ENCODE assay signal across 8 mouse cellular contexts in genomic region chr19:8798947-8799315, GRCm38 (mm10). TPM values are rescaled to one million over a fixed set of nuclear protein-coding genes. Genes with fewer than 3 reads are reported as not detected.
DNase-seq lines count a peak whose midpoint lies in the region; ATAC-seq and TF ChIP-seq lines count a peak whose summit lies in the region.

No protein-coding gene starts in this region.

- no peak for DNase-seq in kidney, adult 2 months
- DNase-seq in NIH3T3 (ENCODE audit: low read depth) = peak; percentile 49
- DNase-seq in frontal cortex, postnatal 10 days (ENCODE audit: low spot score in 2 of 2) = no peak
- no peak for DNase-seq in adrenal gland, adult 8-10 months

- peaks cover 23% of the 10 kb centered on the region for H3K36me3 ChIP-seq in kidney, embryonic 14.5 days (ENCODE audit: control insufficient read depth, insufficient read depth, low read length)
- no peaks in the 10 kb centered on the region for H3K36me3 ChIP-seq in kidney, adult 2 months (ENCODE audit: control insufficient read depth, insufficient read depth, low read length)
- H3K36me3 ChIP-seq in hindbrain, embryonic 15.5 days = peaks cover 15% of the 10 kb centered on the region
- H3K36me3 ChIP-seq in midbrain, embryonic 15.5 days (replicated peaks) = peaks cover 5% of the 10 kb centered on the region

- H3K9ac ChIP-seq in kidney, embryonic 14.5 days (ENCODE audit: low read depth, low read length) = peak overlapping the region; percentile 87; the same call in 1 of the 2 replicates
- H3K9ac ChIP-seq in hindbrain, embryonic 15.5 days = 0 out of 2 replicates have a peak overlapping the region, but pooled peaks have one; percentile 72
- H3K9ac ChIP-seq in midbrain, embryonic 15.5 days = no peak overlapping the region

- H3K9me3 ChIP-seq in kidney, embryonic 14.5 days (ENCODE audit: control insufficient read depth, low read length) = no peaks in the 10 kb centered on the region
- no peaks in the 10 kb centered on the region for H3K9me3 ChIP-seq in hindbrain, embryonic 15.5 days
- H3K9me3 ChIP-seq in midbrain, embryonic 15.5 days = no peaks in the 10 kb centered on the region

- H3K27me3 ChIP-seq in kidney, embryonic 14.5 days (ENCODE audit: control insufficient read depth, insufficient read depth, low read length) = no peaks in the 10 kb centered on the region
- no peaks in the 10 kb centered on the region for H3K27me3 ChIP-seq in kidney, adult 2 months (replicated peaks; ENCODE audit: control insufficient read depth, insufficient read depth, low read length)
- H3K27me3 ChIP-seq in hindbrain, embryonic 15.5 days = no peaks in the 10 kb centered on the region
- no peaks in the 10 kb centered on the region for H3K27me3 ChIP-seq in midbrain, embryonic 15.5 days (replicated peaks)

- peak overlapping the region; percentile 82 for H3K4me3 ChIP-seq in kidney, embryonic 14.5 days (ENCODE audit: low read length)
- no peak overlapping the region for H3K4me3 ChIP-seq in kidney, adult 2 months (ENCODE audit: insufficient read depth, low read depth, low read length)
- H3K4me3 ChIP-seq in hindbrain, embryonic 15.5 days = peak overlapping the region; percentile 71; the same call in 1 of the 2 replicates
- peak overlapping the region; percentile 85; the same call in 1 of the 2 replicates for H3K4me3 ChIP-seq in midbrain, embryonic 15.5 days

- peaks cover 20% of the 10 kb centered on the region; the same call in 1 of the 2 replicates for H3K4me1 ChIP-seq in kidney, embryonic 14.5 days (ENCODE audit: control insufficient read depth, insufficient read depth, low read length)
- no peaks in the 10 kb centered on the region; the same call in 1 of the 2 replicates for H3K4me1 ChIP-seq in kidney, adult 2 months (ENCODE audit: control insufficient read depth, insufficient read depth, low read length)
- H3K4me1 ChIP-seq in hindbrain, embryonic 15.5 days (replicated peaks) = peaks cover 26% of the 10 kb centered on the region
- peaks cover 37% of the 10 kb centered on the region for H3K4me1 ChIP-seq in midbrain, embryonic 15.5 days

- ATAC-seq in kidney, embryonic 14.5 days (ENCODE audit: low FRiP score, low TSS enrichment) = no peak
- no peak for ATAC-seq in hindbrain, embryonic 15.5 days (ENCODE audit: low FRiP score, low read depth)
- ATAC-seq in midbrain, embryonic 15.5 days (replicated peaks) = no peak
- no peak for ATAC-seq in erythroid progenitor cell, adult 5-6 weeks (replicated peaks; ENCODE audit: low FRiP score, poor library complexity, severe bottlenecking)

- no peak for TF ChIP-seq POLR2A in kidney, adult 2 months (IDR thresholded peaks at IDR 0.05; ENCODE audit: low read depth, low read length)

- no peak for TF ChIP-seq CTCF in kidney, adult 2 months (conservative IDR thresholded peaks at IDR 0.05; ENCODE audit: insufficient read depth, insufficient read length, low read depth, low read length)

- H3K4me2 ChIP-seq in kidney, embryonic 14.5 days (replicated peaks; ENCODE audit: low read depth, low read length) = peak overlapping the region; percentile 75
- peak overlapping the region; percentile 83 for H3K4me2 ChIP-seq in hindbrain, embryonic 15.5 days
- H3K4me2 ChIP-seq in midbrain, embryonic 15.5 days = peak overlapping the region; percentile 92

- no peak overlapping the region for H3K27ac ChIP-seq in kidney, embryonic 14.5 days (ENCODE audit: low read depth, low read length)
- H3K27ac ChIP-seq in kidney, adult 2 months (ENCODE audit: insufficient read depth, low read depth, low read length) = no peak overlapping the region; the same call in 1 of the 2 replicates
- H3K27ac ChIP-seq in hindbrain, embryonic 15.5 days (replicated peaks) = peak overlapping the region; percentile 72; the same call in 1 of the 2 replicates
- 0 out of 2 replicates have a peak overlapping the region, but pooled peaks have one; percentile 68 for H3K27ac ChIP-seq in midbrain, embryonic 15.5 days

RNA-seq across cellular contexts. Expression of gene Polr2g, which starts 0.6 kb away (rescaled TPM):
- 188 and 230 TPM in 2 replicates for polyA plus RNA-seq in kidney, embryonic 14.5 days (2014; fragmentation: Nextera tagmentation; extraction: Ambion mirVana)
- polyA plus RNA-seq in kidney, adult 2 months (2012; rRNA removed) = 60.7 and 72.9 TPM in 2 replicates
- polyA plus RNA-seq in hindbrain, embryonic 15.5 days (2015; fragmentation: Nextera tagmentation; extraction: Ambion mirVana) = 133 and 144 TPM in 2 replicates
- polyA plus RNA-seq in midbrain, embryonic 15.5 days (2015; fragmentation: Nextera tagmentation; extraction: Ambion mirVana) = 129 and 132 TPM in 2 replicates
- total RNA-seq in erythroid progenitor cell, adult 5-6 weeks (2015; ENCODE audit: low replicate concordance) = 49.0 and 51.2 TPM in 2 replicates
- 16.5 and 25.8 TPM in 2 replicates for total RNA-seq in erythroid progenitor cell, adult 5-6 weeks (2017; ENCODE audit: low replicate concordance)
- total RNA-seq in adrenal gland, adult 8-10 months (2022) = 100 to 1,000 TPM in 2 of 4 experiments, 10 to 100 TPM in 2; 86.0 to 106 (median 102) TPM

RNA-seq across cellular contexts. Expression of gene Zbtb3, which starts 3.4 kb away (rescaled TPM):
- 4.0 and 5.1 TPM in 2 replicates for polyA plus RNA-seq in kidney, embryonic 14.5 days (2014; fragmentation: Nextera tagmentation; extraction: Ambion mirVana)
- 1.4 and 1.6 TPM in 2 replicates for polyA plus RNA-seq in kidney, adult 2 months (2012; rRNA removed)
- 7.8 and 8.6 TPM in 2 replicates for polyA plus RNA-seq in hindbrain, embryonic 15.5 days (2015; fragmentation: Nextera tagmentation; extraction: Ambion mirVana)
- 8.4 and 8.7 TPM in 2 replicates for polyA plus RNA-seq in midbrain, embryonic 15.5 days (2015; fragmentation: Nextera tagmentation; extraction: Ambion mirVana)
- total RNA-seq in erythroid progenitor cell, adult 5-6 weeks (2015; ENCODE audit: low replicate concordance) = not detected in 2 replicates
- 1.3 TPM in 1 of 2 replicates, not detected in the other for total RNA-seq in erythroid progenitor cell, adult 5-6 weeks (2017; ENCODE audit: low replicate concordance)
- 1 to 10 TPM; 2.5 to 4.9 (median 3.5) TPM for total RNA-seq in adrenal gland, adult 8-10 months (2022)

RNA-seq across cellular contexts. Expression of gene Taf6l, which starts 12.7 kb away (rescaled TPM):
- 21.7 and 22.9 TPM in 2 replicates for polyA plus RNA-seq in kidney, embryonic 14.5 days (2014; fragmentation: Nextera tagmentation; extraction: Ambion mirVana)
- polyA plus RNA-seq in kidney, adult 2 months (2012; rRNA removed) = 10.4 and 12.1 TPM in 2 replicates
- polyA plus RNA-seq in hindbrain, embryonic 15.5 days (2015; fragmentation: Nextera tagmentation; extraction: Ambion mirVana) = 30.5 and 32.8 TPM in 2 replicates
- polyA plus RNA-seq in midbrain, embryonic 15.5 days (2015; fragmentation: Nextera tagmentation; extraction: Ambion mirVana) = 32.6 and 34.0 TPM in 2 replicates
- 6.7 and 24.1 TPM in 2 replicates for total RNA-seq in erythroid progenitor cell, adult 5-6 weeks (2015; ENCODE audit: low replicate concordance)
- total RNA-seq in erythroid progenitor cell, adult 5-6 weeks (2017; ENCODE audit: low replicate concordance) = 10.5 and 10.9 TPM in 2 replicates
- 10 to 100 TPM; 16.6 to 26.8 (median 21.0) TPM for total RNA-seq in adrenal gland, adult 8-10 months (2022)

RNA-seq across cellular contexts. Expression of gene Ttc9c, which starts 20.2 kb away (rescaled TPM):
- 40.0 and 61.0 TPM in 2 replicates for polyA plus RNA-seq in kidney, embryonic 14.5 days (2014; fragmentation: Nextera tagmentation; extraction: Ambion mirVana)
- polyA plus RNA-seq in kidney, adult 2 months (2012; rRNA removed) = 15.4 and 18.7 TPM in 2 replicates
- polyA plus RNA-seq in hindbrain, embryonic 15.5 days (2015; fragmentation: Nextera tagmentation; extraction: Ambion mirVana) = 56.8 and 58.6 TPM in 2 replicates
- 59.8 and 60.4 TPM in 2 replicates for polyA plus RNA-seq in midbrain, embryonic 15.5 days (2015; fragmentation: Nextera tagmentation; extraction: Ambion mirVana)
- 55.8 and 56.6 TPM in 2 replicates for total RNA-seq in erythroid progenitor cell, adult 5-6 weeks (2015; ENCODE audit: low replicate concordance)
- 59.4 and 73.3 TPM in 2 replicates for total RNA-seq in erythroid progenitor cell, adult 5-6 weeks (2017; ENCODE audit: low replicate concordance)
- 10 to 100 TPM; 27.4 to 40.5 (median 35.9) TPM for total RNA-seq in adrenal gland, adult 8-10 months (2022)

RNA-seq across cellular contexts. Expression of gene Hnrnpul2, which starts 20.9 kb away (rescaled TPM):
- 9.3 and 10.5 TPM in 2 replicates for polyA plus RNA-seq in kidney, embryonic 14.5 days (2014; fragmentation: Nextera tagmentation; extraction: Ambion mirVana)
- 19.3 and 25.5 TPM in 2 replicates for polyA plus RNA-seq in kidney, adult 2 months (2012; rRNA removed)
- polyA plus RNA-seq in hindbrain, embryonic 15.5 days (2015; fragmentation: Nextera tagmentation; extraction: Ambion mirVana) = 5.4 and 6.5 TPM in 2 replicates
- polyA plus RNA-seq in midbrain, embryonic 15.5 days (2015; fragmentation: Nextera tagmentation; extraction: Ambion mirVana) = 6.6 and 6.7 TPM in 2 replicates
- total RNA-seq in erythroid progenitor cell, adult 5-6 weeks (2015; ENCODE audit: low replicate concordance) = 54.9 and 64.2 TPM in 2 replicates
- 154 and 160 TPM in 2 replicates for total RNA-seq in erythroid progenitor cell, adult 5-6 weeks (2017; ENCODE audit: low replicate concordance)
- total RNA-seq in adrenal gland, adult 8-10 months (2022) = 10 to 100 TPM; 66.4 to 84.4 (median 73.9) TPM

Comparison
In these comparisons a context has a peak if more than half of its experiments do, and no peak if none do; other contexts are left out.
1. H3K27ac ChIP-seq: peak in hindbrain, embryonic 15.5 days (single experiment) and midbrain, embryonic 15.5 days (single experiment); none in kidney, embryonic 14.5 days (single experiment) and kidney, adult 2 months (single experiment).
2. Peak in every context shown above with its lines, with median percentiles within 50 percentile points of each other: H3K4me2 ChIP-seq.